Mouse (Mus musculus) Patski (cell line): ENCODE data around the gene Hax1. TPM values are rescaled to one million over a fixed set of nuclear protein-coding genes. Genes with fewer than 3 reads are reported as not detected.

ENCODE experiments used
- ATAC-seq: fragments of 100-300 bp; one replicate; pipeline ENCODE4 v1.8.0; 2021
- CTCF ChIA-PET: fragments of 350-600 bp; sonication (Branson Sonifier 250); formaldehyde crosslinking; loops from one replicate; lab custom pipeline; 2022; ENCODE audit warnings: inconsistent platforms; lab: Charles Lee
- POLR2A ChIA-PET: fragments of 350-600 bp; sonication (Branson Sonifier 250); formaldehyde crosslinking; loops from one replicate; lab custom pipeline; 2022; ENCODE audit warnings: antibody characterized with exemption, inconsistent platforms; lab: Charles Lee
- DNase-seq: peaks from one replicate; pipeline ENCODE4 v3.0.0-alpha.2; 2011; ENCODE audit warnings: low read depth, low spot score
- H3K27me3 ChIP-seq: fragments of 371-371 bp; one replicate; pipeline ENCODE4 v1.5.1; 2021
- CTCF ChIP-seq: fragments of 100-300 bp; IDR thresholded peaks from one replicate; pipeline ENCODE4 v1.5.1; 2021
- in situ Hi-C: fragments of 300-500 bp; cut with MboI; formaldehyde crosslinking; loops from 3 replicates; pipeline ENCODE4 v1.11.1; 2018; ENCODE audit warnings: low pct_unique_long_range_greater_than_20kb, mixed read lengths
- polyA plus RNA-seq: library from polyadenylated mRNA; unstranded; gene quantifications from one replicate; pipeline ENCODE4 v1.2.3, GENCODE M21; 2021

The Hax1 gene
- polyA plus RNA-seq, 1 experiment from 2014 or later = 205 TPM

GRCm38 (mm10) chr3:89994807-89995515 is 3.6 kb downstream of the Hax1 start:
- in situ Hi-C loops = no loop called here
- no peaks in the 10 kb centered on the region for H3K27me3 ChIP-seq
- ATAC-seq (no peak), DNase-seq (no peak)
- peak; percentile 55 for TF ChIP-seq CTCF
- POLR2A ChIA-PET = interaction anchor here (0.6 kb wide), 1 partner anchor 30 kb away, joined by 3 read pairs; no protein-coding TSS in a partner anchor
- CTCF ChIA-PET = interaction anchor here (1.4 to 2.0 kb wide), 2 partner anchors 10 to 41 kb away, joined by 5 read pairs; no protein-coding TSS in a partner anchor

GRCm38 (mm10) chr3:89987822-89988221 is 10.8 kb downstream of the Hax1 start:
- ATAC-seq (no peak), DNase-seq (no peak)
- no peak for TF ChIP-seq CTCF
- ChIA-PET POLR2A (no interaction called here), CTCF (no interaction called here)
- no peaks in the 10 kb centered on the region for H3K27me3 ChIP-seq
- in situ Hi-C loops = no loop called here

GRCm38 (mm10) chr3:89987211-89987610 is 11.4 kb downstream of the Hax1 start:
- ChIA-PET CTCF (no interaction called here), POLR2A (no interaction called here)
- H3K27me3 ChIP-seq = no peaks in the 10 kb centered on the region
- no peak for ATAC-seq
- no peak for TF ChIP-seq CTCF
- DNase-seq = no peak
- in situ Hi-C loops = no loop called here

GRCm38 (mm10) chr3:89982426-89982825 is 16.2 kb downstream of the Hax1 start:
- ATAC-seq = no peak
- CTCF ChIA-PET = interaction anchor here (1.0 to 2.5 kb wide), 3 partner anchors 18 to 95 kb away, joined by 3 to 9 read pairs (median 3); no protein-coding TSS in a partner anchor
- in situ Hi-C loops = no loop called here
- TF ChIP-seq CTCF = peak; percentile 30
- no peak for DNase-seq
- POLR2A ChIA-PET = no interaction called here
- peaks cover 2% of the 10 kb centered on the region for H3K27me3 ChIP-seq

GRCm38 (mm10) chr3:89976859-89977258 is 21.7 kb downstream of the Hax1 start:
- no peak for TF ChIP-seq CTCF
- CTCF ChIA-PET = no interaction called here
- POLR2A ChIA-PET = no interaction called here
- no peak for DNase-seq
- in situ Hi-C loops = no loop called here
- peaks cover 2% of the 10 kb centered on the region for H3K27me3 ChIP-seq
- ATAC-seq = no peak

- no peaks in the 10 kb centered on the region for H3K27me3 ChIP-seq
- ChIA-PET POLR2A (no interaction called here), CTCF (interaction anchor here (1.0 to 1.4 kb wide), 4 partner anchors 10 to 110 kb away, joined by 4 to 7 read pairs (median 4); no protein-coding TSS in a partner anchor)
- in situ Hi-C loops = no loop called here
- no peak for DNase-seq
- TF ChIP-seq CTCF = no peak
- no peak for ATAC-seq
Observed at GRCm38 (mm10) chr3:89968509-89968908, 30.1 kb downstream of the Hax1 start.

GRCm38 (mm10) chr3:89966946-89967345 is 31.6 kb downstream of the Hax1 start:
- no peaks in the 10 kb centered on the region for H3K27me3 ChIP-seq
- DNase-seq (no peak), ATAC-seq (no peak)
- POLR2A ChIA-PET = no interaction called here
- in situ Hi-C loops = no loop called here
- no peak for TF ChIP-seq CTCF
- CTCF ChIA-PET = interaction anchor here (0.9 to 1.3 kb wide), 2 partner anchors 17 to 112 kb away, joined by 3 read pairs; no protein-coding TSS in a partner anchor

- TF ChIP-seq CTCF = no peak
- ATAC-seq (no peak), DNase-seq (no peak)
- no peaks in the 10 kb centered on the region for H3K27me3 ChIP-seq
- CTCF ChIA-PET = interaction anchor here (0.8 to 3.5 kb wide), 4 partner anchors 10 to 181 kb away, joined by 3 to 44 read pairs (median 9); no protein-coding TSS in a partner anchor
- POLR2A ChIA-PET = no interaction called here
- in situ Hi-C loops = no loop called here
Observed at GRCm38 (mm10) chr3:89965972-89966371, 32.6 kb downstream of the Hax1 start.

GRCm38 (mm10) chr3:89965557-89965956 is 33.0 kb downstream of the Hax1 start:
- no peak for TF ChIP-seq CTCF
- ATAC-seq (no peak), DNase-seq (no peak)
- ChIA-PET POLR2A (interaction anchor here (0.6 kb wide), 1 partner anchor 45 kb away, joined by 3 read pairs; no protein-coding TSS in a partner anchor), CTCF (interaction anchor here (0.8 to 3.5 kb wide), 4 partner anchors 10 to 180 kb away, joined by 3 to 44 read pairs (median 9); no protein-coding TSS in a partner anchor)
- no peaks in the 10 kb centered on the region for H3K27me3 ChIP-seq
- in situ Hi-C loops = no loop called here

GRCm38 (mm10) chr3:89963926-89964739 is 34.4 kb downstream of the Hax1 start:
- no peaks in the 10 kb centered on the region for H3K27me3 ChIP-seq
- CTCF ChIA-PET = interaction anchor here (0.8 to 3.5 kb wide), 15 partner anchors 9 to 179 kb away, joined by 3 to 44 read pairs (median 4); no protein-coding TSS in a partner anchor
- DNase-seq = no peak
- TF ChIP-seq CTCF = no peak
- POLR2A ChIA-PET = interaction anchor here (0.7 to 2.9 kb wide), 9 partner anchors 11 to 113 kb away, joined by 3 to 13 read pairs (median 3); partner anchors contain the start of gene Hax1
- in situ Hi-C loops = no loop called here
- ATAC-seq = peak; percentile 45
